Mouse (Mus musculus): ENCODE measurements at regions not wholly inside any gene's neighbourhood (a gene's known extent, or its start where the extent isn't known, plus 50 kb on each side); places are given as distances from the start of the nearest gene placed in this dataset.

GRCm38 (mm10) chr12:95394991-95395530, 297.0 kb upstream of the Flrt2 start:
- no peak for TF ChIP-seq EP300 (IDR thresholded peaks at IDR 0.05; ENCODE audit: low read depth)
- TF ChIP-seq CTCF (IDR thresholded peaks at IDR 0.05; ENCODE audit: low read depth), result no peak
- no peak for DNase-seq (ENCODE audit: low read depth in 3 of 3, low spot score in 3 of 3)
- Histone ChIP-seq H3K27me3 (ENCODE audit: control insufficient read depth, insufficient read depth, low read length) (no peaks in the 10 kb centered on the region), H3K4me2 (ENCODE audit: low read depth) (no peak overlapping the region), H3K36me3 (replicated peaks; ENCODE audit: control insufficient read depth, insufficient read depth, low read depth) (no peaks in the 10 kb centered on the region), H3K9ac (replicated peaks) (no peak overlapping the region), H3K4me1 (replicated peaks; ENCODE audit: control insufficient read depth in 2 of 2, insufficient read depth in 2 of 2, low read length in 1 of 2) (no peaks in the 10 kb centered on the region), H3K9me3 (ENCODE audit: control insufficient read depth, low read length) (no peaks in the 10 kb centered on the region), H3K27ac (no peak overlapping the region), H3K4me3 (ENCODE audit: insufficient read depth in 1 of 2, low read depth in 2 of 2, low read length in 2 of 2) (no peak overlapping the region)
- no peak for ATAC-seq (ENCODE audit: insufficient read depth)
- 66% methylated on average over 2 of the region's 2 CpGs for WGBS (ENCODE audit: insufficient replicate concordance)

- no peak overlapping the region for H3K9ac ChIP-seq (replicated peaks)
- no peak for DNase-seq (ENCODE audit: low read depth in 3 of 3, low spot score in 3 of 3)
- H3K27ac ChIP-seq, result no peak overlapping the region
- no peak for TF ChIP-seq CTCF (IDR thresholded peaks at IDR 0.05; ENCODE audit: low read depth)
- TF ChIP-seq EP300 (IDR thresholded peaks at IDR 0.05; ENCODE audit: low read depth), result no peak
- H3K36me3 ChIP-seq (replicated peaks; ENCODE audit: control insufficient read depth, insufficient read depth, low read depth), result no peaks in the 10 kb centered on the region
- WGBS (ENCODE audit: insufficient replicate concordance), result 61% methylated on average over 3 of the region's 3 CpGs
- no peak overlapping the region for H3K4me3 ChIP-seq (ENCODE audit: insufficient read depth in 1 of 2, low read depth in 2 of 2, low read length in 2 of 2)
- H3K27me3 ChIP-seq (ENCODE audit: control insufficient read depth, insufficient read depth, low read length), result no peaks in the 10 kb centered on the region
- no peaks in the 10 kb centered on the region for H3K4me1 ChIP-seq (replicated peaks; ENCODE audit: control insufficient read depth in 2 of 2, insufficient read depth in 2 of 2, low read length in 1 of 2)
- H3K9me3 ChIP-seq (ENCODE audit: control insufficient read depth, low read length), result no peaks in the 10 kb centered on the region
- H3K4me2 ChIP-seq (ENCODE audit: low read depth), result no peak overlapping the region
- ATAC-seq (ENCODE audit: insufficient read depth), result no peak
Measured at GRCm38 (mm10) chr12:95420861-95421260, 271.2 kb upstream of the Flrt2 start.

GRCm38 (mm10) chr12:95424739-95425138, 267.3 kb upstream of the Flrt2 start:
- Histone ChIP-seq H3K27me3 (ENCODE audit: control insufficient read depth, insufficient read depth, low read length) (no peaks in the 10 kb centered on the region), H3K4me2 (ENCODE audit: low read depth) (no peak overlapping the region), H3K4me1 (replicated peaks; ENCODE audit: control insufficient read depth in 2 of 2, insufficient read depth in 2 of 2, low read length in 1 of 2) (no peaks in the 10 kb centered on the region), H3K36me3 (replicated peaks; ENCODE audit: control insufficient read depth, insufficient read depth, low read depth) (no peaks in the 10 kb centered on the region), H3K27ac (no peak overlapping the region), H3K9ac (replicated peaks) (no peak overlapping the region), H3K9me3 (ENCODE audit: control insufficient read depth, low read length) (no peaks in the 10 kb centered on the region), H3K4me3 (ENCODE audit: insufficient read depth in 1 of 2, low read depth in 2 of 2, low read length in 2 of 2) (no peak overlapping the region)
- 40% methylated on average over 2 of the region's 2 CpGs for WGBS (ENCODE audit: insufficient replicate concordance)
- DNase-seq (ENCODE audit: low read depth in 3 of 3, low spot score in 3 of 3) (no peak), ATAC-seq (ENCODE audit: insufficient read depth) (no peak)
- TF ChIP-seq CTCF (IDR thresholded peaks at IDR 0.05; ENCODE audit: low read depth), result no peak
- TF ChIP-seq EP300 (IDR thresholded peaks at IDR 0.05; ENCODE audit: low read depth), result no peak

- H3K4me2 ChIP-seq (ENCODE audit: low read depth), result no peak overlapping the region
- WGBS (ENCODE audit: insufficient replicate concordance), result 46% methylated on average over 2 of the region's 2 CpGs
- no peak for TF ChIP-seq EP300 (IDR thresholded peaks at IDR 0.05; ENCODE audit: low read depth)
- TF ChIP-seq CTCF (IDR thresholded peaks at IDR 0.05; ENCODE audit: low read depth), result no peak
Measured at GRCm38 (mm10) chr12:95437226-95437625, 254.8 kb upstream of the Flrt2 start.

GRCm38 (mm10) chr12:95457480-95457879, 234.5 kb upstream of the Flrt2 start:
- H3K4me3 ChIP-seq (ENCODE audit: insufficient read depth in 1 of 2, low read depth in 2 of 2, low read length in 2 of 2), result no peak overlapping the region
- no peak overlapping the region for H3K4me2 ChIP-seq (ENCODE audit: low read depth)
- WGBS (ENCODE audit: insufficient replicate concordance), result 80% methylated on average over 4 of the region's 4 CpGs
- H3K27me3 ChIP-seq (ENCODE audit: control insufficient read depth, insufficient read depth, low read length), result no peaks in the 10 kb centered on the region
- TF ChIP-seq EP300 (IDR thresholded peaks at IDR 0.05; ENCODE audit: low read depth), result no peak
- TF ChIP-seq CTCF (IDR thresholded peaks at IDR 0.05; ENCODE audit: low read depth), result no peak
- DNase-seq (ENCODE audit: low read depth in 3 of 3, low spot score in 3 of 3) (no peak), ATAC-seq (ENCODE audit: insufficient read depth) (no peak)
- no peaks in the 10 kb centered on the region for H3K4me1 ChIP-seq (replicated peaks; ENCODE audit: control insufficient read depth in 2 of 2, insufficient read depth in 2 of 2, low read length in 1 of 2)
- H3K27ac ChIP-seq, result no peak overlapping the region
- no peaks in the 10 kb centered on the region for H3K9me3 ChIP-seq (ENCODE audit: control insufficient read depth, low read length)
- H3K9ac ChIP-seq (replicated peaks), result no peak overlapping the region
- no peaks in the 10 kb centered on the region for H3K36me3 ChIP-seq (replicated peaks; ENCODE audit: control insufficient read depth, insufficient read depth, low read depth)

More at GRCm38 (mm10) chr12:95437226-95437625, 254.8 kb upstream of the Flrt2 start:
- no peaks in the 10 kb centered on the region for H3K9me3 ChIP-seq (ENCODE audit: control insufficient read depth, low read length)
- no peak overlapping the region for H3K4me3 ChIP-seq (ENCODE audit: insufficient read depth in 1 of 2, low read depth in 2 of 2, low read length in 2 of 2)
- no peaks in the 10 kb centered on the region for H3K4me1 ChIP-seq (replicated peaks; ENCODE audit: control insufficient read depth in 2 of 2, insufficient read depth in 2 of 2, low read length in 1 of 2)
- no peak for ATAC-seq (ENCODE audit: insufficient read depth)
- no peaks in the 10 kb centered on the region for H3K36me3 ChIP-seq (replicated peaks; ENCODE audit: control insufficient read depth, insufficient read depth, low read depth)
- no peak for DNase-seq (ENCODE audit: low read depth in 3 of 3, low spot score in 3 of 3)
- H3K27ac ChIP-seq, result no peak overlapping the region
- no peaks in the 10 kb centered on the region for H3K27me3 ChIP-seq (ENCODE audit: control insufficient read depth, insufficient read depth, low read length)
- no peak overlapping the region for H3K9ac ChIP-seq (replicated peaks)

Measured in liver, embryonic 14.5 days (tissue).